Mouse (Mus musculus) stomach, embryonic 14.5 days (tissue): ENCODE measurements around the gene Ago4. TPM values are rescaled to one million over a fixed set of nuclear protein-coding genes. Genes with fewer than 3 reads are reported as not detected.

Experiments used
- ATAC-seq: fragments of 200-750 bp; cut with Nextera tagmentation; 2 replicates; pipeline ENCODE4 v1.8.0; 2017; ENCODE audit warnings: low read depth, moderate TSS enrichment; ENCODE audit not compliant: insufficient number of reproducible peaks, insufficient read depth, low FRiP score
- H3K27ac ChIP-seq: fragments of 300-500 bp; sonication (generic); 2 replicates; pipeline ENCODE4 v1.5.1; 2014; ENCODE audit warnings: mild to moderate bottlenecking, low read length, moderate library complexity, mixed read lengths
- H3K27me3 ChIP-seq: fragments of 300-500 bp; sonication (generic); 2 replicates; pipeline ENCODE4 v1.6.1; 2014; ENCODE audit warnings: low read length, control low read depth, mixed read lengths; ENCODE audit not compliant: control insufficient read depth, insufficient read depth
- H3K36me3 ChIP-seq: fragments of 300-500 bp; sonication (generic); 2 replicates; pipeline ENCODE4 v1.6.1; 2014; ENCODE audit warnings: mild to moderate bottlenecking, control low read depth, low read length, moderate library complexity, mixed read lengths; ENCODE audit not compliant: control insufficient read depth, insufficient read depth
- H3K4me1 ChIP-seq: fragments of 300-500 bp; sonication (generic); 2 replicates; pipeline ENCODE4 v1.6.1; 2014; ENCODE audit warnings: low read length, control low read depth, mixed read lengths; ENCODE audit not compliant: control insufficient read depth, insufficient read depth
- H3K4me2 ChIP-seq: fragments of 300-500 bp; sonication (generic); replicated peaks from 2 replicates; pipeline ENCODE4 v1.6.1; 2014; ENCODE audit warnings: low read depth, low read length, control low read depth
- H3K4me3 ChIP-seq: fragments of 300-500 bp; sonication (generic); 2 replicates; pipeline ENCODE4 v1.5.1; 2014; ENCODE audit warnings: low read depth, low read length, control low read depth
- H3K9ac ChIP-seq: fragments of 300-500 bp; sonication (generic); replicated peaks from 2 replicates; pipeline ENCODE4 v1.6.1; 2014; ENCODE audit warnings: low read depth, mild to moderate bottlenecking, control low read depth, low read length, moderate library complexity, mixed read lengths
- H3K9me3 ChIP-seq: fragments of 300-500 bp; sonication (generic); 2 replicates; pipeline ENCODE4 v1.6.1; 2016; ENCODE audit warnings: low read depth, low read length, control low read depth; ENCODE audit not compliant: control insufficient read depth
- WGBS: fragments of 180-500 bp; shearing (Covaris S2); extraction: QIAGEN DNeasy Blood & Tissue Kit; methylation state at CpG from one replicate; pipeline ENCODE4 v1.1.7; 2014; 5-methylcytosine and 5-hydroxymethylcytosine counted together
- polyA plus RNA-seq: library from polyadenylated mRNA; unstranded; fragments of >200 nt; fragmentation: Nextera tagmentation; extraction: Ambion mirVana; gene quantifications from 2 replicates; pipeline ENCODE4 v1.2.1, GENCODE M21; 2014

Gene Ago4
- polyA plus RNA-seq, 1 experiment from 2014 or later, result 3.3 TPM

GRCm38 (mm10) chr4:126491977-126492376, 41.3 kb downstream of the Ago4 start:
- Histone ChIP-seq H3K9ac (no peak overlapping the region), H3K27me3 (no peaks in the 10 kb centered on the region), H3K4me2 (no peak overlapping the region), H3K36me3 (no peaks in the 10 kb centered on the region), H3K4me3 (no peak overlapping the region), H3K4me1 (no peaks in the 10 kb centered on the region), H3K27ac (no peak overlapping the region), H3K9me3 (no peaks in the 10 kb centered on the region)
- no peak for ATAC-seq
- 61% methylated on average over 5 of the region's 5 CpGs for WGBS

- 71% methylated on average over 12 of the region's 12 CpGs for WGBS
- H3K9me3 ChIP-seq, result no peaks in the 10 kb centered on the region
- H3K4me3 ChIP-seq, result no peak overlapping the region
- no peaks in the 10 kb centered on the region for H3K27me3 ChIP-seq
- no peaks in the 10 kb centered on the region for H3K36me3 ChIP-seq
- H3K4me1 ChIP-seq, result no peaks in the 10 kb centered on the region
- no peak overlapping the region for H3K9ac ChIP-seq
- no peak for ATAC-seq
- no peak overlapping the region for H3K4me2 ChIP-seq
- H3K27ac ChIP-seq, result no peak overlapping the region
Observed at GRCm38 (mm10) chr4:126490726-126491125, 42.5 kb downstream of the Ago4 start.

GRCm38 (mm10) chr4:126489811-126490210, 43.5 kb downstream of the Ago4 start:
- no peak for ATAC-seq
- H3K4me3 ChIP-seq, result no peak overlapping the region
- no peaks in the 10 kb centered on the region for H3K9me3 ChIP-seq
- no peak overlapping the region for H3K4me2 ChIP-seq
- H3K4me1 ChIP-seq, result no peaks in the 10 kb centered on the region
- H3K27ac ChIP-seq, result no peak overlapping the region
- 82% methylated on average over 5 of the region's 5 CpGs for WGBS
- H3K9ac ChIP-seq, result no peak overlapping the region
- H3K36me3 ChIP-seq, result no peaks in the 10 kb centered on the region
- H3K27me3 ChIP-seq, result no peaks in the 10 kb centered on the region

- H3K36me3 ChIP-seq, result no peaks in the 10 kb centered on the region
- 76% methylated on average over 1 of the region's 1 CpGs for WGBS
- H3K4me2 ChIP-seq, result no peak overlapping the region
- no peak for ATAC-seq
- H3K27ac ChIP-seq, result no peak overlapping the region
- no peaks in the 10 kb centered on the region for H3K4me1 ChIP-seq
- H3K9me3 ChIP-seq, result no peaks in the 10 kb centered on the region
- no peak overlapping the region for H3K9ac ChIP-seq
- no peak overlapping the region for H3K4me3 ChIP-seq
- no peaks in the 10 kb centered on the region for H3K27me3 ChIP-seq
Observed at GRCm38 (mm10) chr4:126486217-126486616, 47.1 kb downstream of the Ago4 start.

GRCm38 (mm10) chr4:126485065-126485464, 48.2 kb downstream of the Ago4 start:
- H3K27ac ChIP-seq, result no peak overlapping the region
- H3K27me3 ChIP-seq, result no peaks in the 10 kb centered on the region
- H3K4me2 ChIP-seq, result no peak overlapping the region
- no peaks in the 10 kb centered on the region for H3K36me3 ChIP-seq
- 78% methylated on average over 2 of the region's 2 CpGs for WGBS
- no peak overlapping the region for H3K4me3 ChIP-seq
- ATAC-seq, result no peak
- H3K9me3 ChIP-seq, result no peaks in the 10 kb centered on the region
- H3K9ac ChIP-seq, result no peak overlapping the region
- no peaks in the 10 kb centered on the region for H3K4me1 ChIP-seq

GRCm38 (mm10) chr4:126483874-126484273, 49.4 kb downstream of the Ago4 start:
- H3K4me1 ChIP-seq, result no peaks in the 10 kb centered on the region
- no peaks in the 10 kb centered on the region for H3K9me3 ChIP-seq
- no peaks in the 10 kb centered on the region for H3K27me3 ChIP-seq
- no peak overlapping the region for H3K4me3 ChIP-seq
- no peak overlapping the region for H3K9ac ChIP-seq
- no peaks in the 10 kb centered on the region for H3K36me3 ChIP-seq
- 82% methylated on average over 3 of the region's 3 CpGs for WGBS
- no peak overlapping the region for H3K27ac ChIP-seq
- H3K4me2 ChIP-seq, result no peak overlapping the region
- no peak for ATAC-seq

GRCm38 (mm10) chr4:126482951-126483350, 50.3 kb downstream of the Ago4 start:
- 71% methylated on average over 12 of the region's 12 CpGs for WGBS
- Histone ChIP-seq H3K4me1 (no peaks in the 10 kb centered on the region), H3K27me3 (no peaks in the 10 kb centered on the region), H3K4me3 (no peak overlapping the region), H3K9me3 (no peaks in the 10 kb centered on the region), H3K4me2 (no peak overlapping the region), H3K27ac (no peak overlapping the region), H3K36me3 (no peaks in the 10 kb centered on the region), H3K9ac (no peak overlapping the region)
- ATAC-seq, result no peak

- no peaks in the 10 kb centered on the region for H3K9me3 ChIP-seq
- no peak for ATAC-seq
- H3K4me1 ChIP-seq, result no peaks in the 10 kb centered on the region
- H3K36me3 ChIP-seq, result no peaks in the 10 kb centered on the region
- no peaks in the 10 kb centered on the region for H3K27me3 ChIP-seq
- H3K4me2 ChIP-seq, result no peak overlapping the region
- H3K27ac ChIP-seq, result no peak overlapping the region
- H3K4me3 ChIP-seq, result no peak overlapping the region
- 80% methylated on average over 5 of the region's 5 CpGs for WGBS
- H3K9ac ChIP-seq, result no peak overlapping the region
Observed at GRCm38 (mm10) chr4:126481461-126481860, 51.8 kb downstream of the Ago4 start.

GRCm38 (mm10) chr4:126480288-126480687, 53.0 kb downstream of the Ago4 start:
- H3K9me3 ChIP-seq, result no peaks in the 10 kb centered on the region
- H3K9ac ChIP-seq, result no peak overlapping the region
- no peak overlapping the region for H3K4me2 ChIP-seq
- no peak for ATAC-seq
- WGBS, result 56% methylated on average over 3 of the region's 3 CpGs
- no peaks in the 10 kb centered on the region for H3K27me3 ChIP-seq
- H3K36me3 ChIP-seq, result no peaks in the 10 kb centered on the region
- no peak overlapping the region for H3K27ac ChIP-seq
- no peaks in the 10 kb centered on the region for H3K4me1 ChIP-seq
- H3K4me3 ChIP-seq, result no peak overlapping the region
